Mouse (Mus musculus) urinary bladder, postnatal 25 days (tissue): Measurements from ENCODE around the gene Ergic2.
A peak's percentile ranks its signal among the peaks of the same experiment; 100 is the strongest.
"Not testable (repeated sequence)": the region's sequence is repeated elsewhere in the genome, so short reads cannot be mapped to it uniquely, and the experiment has no call there.

Experiments used
- DNase-seq: peaks from one replicate; pipeline ENCODE4 v3.0.0; 2022; ENCODE audit warnings: low spot score

Ergic2 gene

DNA sequence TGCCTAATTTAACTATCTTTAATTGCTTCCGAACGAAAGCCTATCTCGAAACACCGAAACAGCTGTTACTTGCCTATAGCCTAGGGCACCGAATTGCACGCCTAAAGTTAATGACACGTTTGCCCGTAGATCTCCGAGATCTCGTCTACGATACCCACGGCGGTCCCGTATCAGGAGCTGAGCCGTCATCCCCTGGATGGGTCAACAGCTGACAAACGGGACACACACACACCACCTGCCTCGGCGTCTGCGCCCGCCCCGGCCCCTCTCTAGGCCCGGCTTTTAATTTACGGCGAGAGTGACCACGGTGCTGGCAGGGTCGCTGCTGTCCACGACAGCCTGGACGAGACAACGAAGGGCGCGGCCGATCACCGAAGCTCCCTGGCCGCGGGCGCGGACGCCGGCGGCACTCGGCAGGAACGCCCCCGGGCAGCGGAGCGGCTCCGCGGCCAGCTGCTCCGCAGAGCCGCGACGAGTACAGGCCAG, 740 bp downstream of the Ergic2 start:
- DNase-seq: no peak

DNA sequence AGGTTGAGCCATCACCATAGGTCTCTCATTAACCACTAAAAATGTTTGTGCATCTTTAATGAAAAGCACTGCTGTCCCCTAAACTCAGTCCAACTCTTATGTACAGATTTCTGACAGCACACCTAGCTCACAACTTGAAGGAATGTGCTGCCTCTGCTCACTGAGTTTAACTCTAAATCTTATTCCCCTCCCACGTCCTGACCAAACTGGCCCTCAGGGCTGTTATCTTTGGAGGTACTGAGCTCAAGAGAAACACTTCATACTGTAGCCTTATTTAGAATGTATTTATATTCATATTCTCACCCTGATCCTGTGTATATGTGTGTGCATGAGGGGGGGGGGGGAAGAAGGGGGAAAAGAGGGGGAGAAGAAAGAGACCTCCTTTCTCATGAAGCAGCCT, 4.7 kb downstream of the Ergic2 start:
- DNase-seq: no peak

DNA sequence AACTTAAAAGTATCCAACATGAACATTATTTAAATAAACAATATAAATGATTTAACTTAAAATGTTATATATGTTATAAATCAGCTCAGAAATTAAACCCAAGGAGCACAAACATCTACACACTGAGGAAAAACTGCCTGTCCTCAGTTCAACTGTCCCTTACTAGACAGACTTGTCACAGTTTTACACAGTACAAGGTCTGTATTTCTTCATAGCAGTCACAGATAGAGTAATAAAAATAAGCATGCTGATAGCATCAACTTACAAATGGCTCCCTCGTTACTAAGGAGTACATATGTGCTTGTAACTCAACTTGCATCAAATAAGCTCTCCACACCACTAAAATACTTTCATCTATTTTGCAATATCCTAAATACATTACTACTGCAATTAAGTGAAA, 7.0 kb downstream of the Ergic2 start:
- no peak for DNase-seq

DNA sequence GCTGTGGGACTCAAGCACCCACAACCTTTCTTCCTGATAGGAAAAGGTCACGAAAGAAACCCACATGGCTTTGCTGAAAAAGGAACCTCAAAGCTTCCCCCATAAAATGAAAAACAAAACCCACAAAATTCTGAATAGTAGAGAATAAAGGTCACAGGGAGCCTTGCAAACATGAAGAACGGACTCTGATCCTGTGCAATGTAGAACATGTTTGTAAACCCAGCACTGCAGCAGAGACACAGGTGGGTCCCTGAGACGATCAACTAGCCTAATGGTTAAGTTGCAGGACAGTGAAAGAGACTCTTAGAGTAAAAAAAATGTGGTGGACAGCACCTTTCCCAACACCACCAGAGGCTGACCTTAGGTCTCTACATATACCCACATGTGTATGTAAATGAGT, 12.4 kb downstream of the Ergic2 start:
- no peak for DNase-seq

DNA sequence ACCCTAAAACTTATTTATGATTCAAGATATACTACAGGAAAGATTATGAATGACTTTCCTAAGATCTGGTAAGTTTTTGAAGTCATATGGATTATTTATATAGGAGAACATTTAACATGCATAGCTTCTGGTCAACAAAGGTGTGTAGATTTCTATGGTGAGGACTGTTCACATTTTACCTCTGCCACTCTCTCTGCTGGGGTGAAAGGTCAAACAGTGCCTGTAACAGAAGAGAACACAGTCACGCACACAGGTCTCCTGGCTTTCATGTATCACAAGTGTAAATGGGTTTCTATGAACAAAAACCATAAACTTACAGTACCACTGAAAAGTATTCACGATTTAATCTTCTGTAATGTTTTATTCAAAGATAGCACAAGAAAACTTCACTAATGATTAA, 13.0 kb downstream of the Ergic2 start:
- no peak for DNase-seq

DNA sequence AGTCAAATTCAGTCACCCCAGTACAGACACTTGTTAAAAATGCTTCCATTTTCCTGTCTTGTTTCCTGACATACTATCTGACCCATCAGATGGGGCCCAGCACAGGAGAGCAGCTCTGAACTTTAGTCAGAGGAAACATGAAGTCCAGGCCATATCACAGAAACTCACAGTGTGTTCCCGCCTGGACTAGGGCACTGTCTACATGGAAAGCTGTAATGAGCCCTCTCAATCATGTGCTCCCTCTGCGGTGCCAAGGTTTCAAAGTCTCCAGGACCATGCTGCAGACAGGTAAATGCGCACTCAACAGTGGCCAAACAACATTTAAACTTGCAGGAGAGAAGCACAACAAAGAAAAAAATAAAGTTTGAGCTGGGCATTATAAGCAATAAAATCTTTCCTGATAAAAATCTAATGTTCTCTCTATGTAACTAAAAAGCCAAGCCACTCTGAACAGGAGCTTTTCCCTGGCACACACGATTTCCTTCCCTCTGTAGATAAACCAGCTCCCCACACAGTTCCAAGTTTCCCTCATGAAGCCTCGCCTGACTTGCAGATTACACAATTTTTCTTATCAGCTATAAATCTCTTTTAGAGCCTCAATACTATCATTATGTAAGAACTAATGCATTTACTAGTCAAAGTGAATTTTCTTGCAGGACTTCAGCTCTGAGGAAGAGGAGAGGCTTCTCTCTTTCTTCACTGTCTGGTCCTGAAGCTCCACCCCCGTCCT, 18.0 kb downstream of the Ergic2 start:
- DNase-seq: no peak

DNA sequence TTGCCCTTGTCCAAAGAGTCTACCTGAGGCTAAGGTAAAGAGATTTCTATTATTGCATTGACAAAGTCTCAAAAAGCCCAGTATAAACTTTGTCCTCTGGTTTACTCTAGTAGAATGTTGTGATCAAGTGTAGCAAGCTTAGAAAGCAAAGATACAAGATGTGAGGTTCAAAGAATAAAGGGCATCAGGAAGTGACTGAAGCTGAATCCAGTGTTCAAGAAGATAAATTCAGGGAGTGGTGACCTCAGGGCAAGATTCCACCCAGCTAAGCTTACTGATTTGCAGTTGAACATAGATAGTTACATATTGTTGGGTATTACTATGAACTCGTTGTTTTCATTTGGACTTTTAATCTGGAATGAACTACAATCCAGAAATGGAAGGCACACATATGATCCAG, 26.5 kb downstream of the Ergic2 start:
- DNase-seq: no peak

DNA sequence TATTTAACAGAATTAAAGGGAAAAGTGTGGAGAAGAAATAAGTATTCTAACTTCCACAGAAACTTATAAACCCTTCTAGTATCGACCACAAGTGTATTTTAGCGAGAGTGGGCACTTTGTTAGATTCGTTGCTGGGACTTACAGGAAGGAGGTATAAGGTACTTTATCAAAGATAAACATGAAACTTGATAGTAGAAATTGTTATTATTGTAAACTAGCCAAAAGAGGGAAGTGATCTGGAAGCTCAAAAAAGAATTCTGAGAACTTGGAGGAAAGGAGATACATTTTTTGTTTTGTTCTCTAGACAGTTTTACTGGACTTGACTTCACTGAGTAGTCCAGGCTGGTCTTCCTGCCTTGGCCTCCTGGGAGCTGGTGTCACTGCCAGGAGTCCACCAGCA, 39.3 kb downstream of the Ergic2 start:
- no peak for DNase-seq

DNA sequence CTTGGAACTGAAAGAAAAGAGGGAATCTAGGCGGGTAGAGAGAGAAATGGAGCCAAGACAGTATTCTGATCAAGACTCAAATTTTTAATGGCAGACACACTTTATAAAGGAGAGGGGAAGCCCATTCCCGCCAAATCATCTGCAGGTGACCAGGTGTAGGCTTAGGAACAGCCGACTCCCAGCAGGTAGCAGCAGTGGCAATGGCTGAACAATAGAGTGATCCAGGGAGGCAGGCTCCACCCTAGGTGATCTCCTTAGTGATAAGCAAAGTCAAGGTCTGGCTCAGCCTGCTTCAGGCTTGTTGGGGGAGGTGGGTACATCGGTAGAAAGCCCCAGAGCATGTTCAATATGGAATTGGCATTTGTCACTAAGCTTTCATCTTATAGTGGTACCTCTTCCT, 59.9 kb downstream of the Ergic2 start:
- DNase-seq: not testable (repeated sequence)

DNA sequence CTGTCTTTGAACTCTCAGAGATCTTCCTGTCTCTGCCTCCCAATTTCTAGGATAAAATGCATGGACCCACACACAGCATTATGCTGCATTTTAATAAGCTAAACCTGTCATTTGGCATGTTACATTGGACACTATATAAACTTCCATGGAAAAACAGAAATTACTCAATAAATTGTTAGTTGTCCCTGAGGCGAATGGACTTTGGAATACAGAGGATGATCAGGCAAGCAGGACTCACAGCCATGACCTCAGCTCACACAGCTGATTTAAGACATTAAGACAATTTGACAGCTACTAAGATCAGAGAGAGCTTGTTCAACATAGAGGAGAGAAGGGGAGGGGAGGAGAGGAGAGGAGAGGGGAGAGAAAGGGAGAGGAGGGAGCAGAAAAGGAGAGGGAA, 69.8 kb downstream of the Ergic2 start:
- DNase-seq: no peak

DNA sequence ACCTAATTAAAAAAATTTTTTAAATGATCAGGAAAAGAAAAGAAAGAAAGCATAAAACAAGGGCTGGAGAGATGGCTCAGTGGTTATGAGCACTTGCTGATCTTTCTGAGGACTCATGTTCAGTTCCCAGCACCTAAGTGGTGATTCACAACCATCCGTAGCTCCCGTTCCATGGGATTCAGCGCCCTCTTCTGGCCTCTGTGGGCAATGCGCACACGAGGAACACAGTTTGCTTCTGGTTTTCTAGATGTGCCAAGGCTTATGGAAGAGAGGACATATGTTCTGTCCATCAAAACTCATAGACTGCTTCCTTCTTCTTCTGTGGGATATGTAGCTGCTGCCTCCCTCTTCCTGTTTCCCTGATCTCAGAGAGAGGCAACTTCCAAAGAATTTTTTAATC, 70.3 kb downstream of the Ergic2 start:
- no peak for DNase-seq

DNA sequence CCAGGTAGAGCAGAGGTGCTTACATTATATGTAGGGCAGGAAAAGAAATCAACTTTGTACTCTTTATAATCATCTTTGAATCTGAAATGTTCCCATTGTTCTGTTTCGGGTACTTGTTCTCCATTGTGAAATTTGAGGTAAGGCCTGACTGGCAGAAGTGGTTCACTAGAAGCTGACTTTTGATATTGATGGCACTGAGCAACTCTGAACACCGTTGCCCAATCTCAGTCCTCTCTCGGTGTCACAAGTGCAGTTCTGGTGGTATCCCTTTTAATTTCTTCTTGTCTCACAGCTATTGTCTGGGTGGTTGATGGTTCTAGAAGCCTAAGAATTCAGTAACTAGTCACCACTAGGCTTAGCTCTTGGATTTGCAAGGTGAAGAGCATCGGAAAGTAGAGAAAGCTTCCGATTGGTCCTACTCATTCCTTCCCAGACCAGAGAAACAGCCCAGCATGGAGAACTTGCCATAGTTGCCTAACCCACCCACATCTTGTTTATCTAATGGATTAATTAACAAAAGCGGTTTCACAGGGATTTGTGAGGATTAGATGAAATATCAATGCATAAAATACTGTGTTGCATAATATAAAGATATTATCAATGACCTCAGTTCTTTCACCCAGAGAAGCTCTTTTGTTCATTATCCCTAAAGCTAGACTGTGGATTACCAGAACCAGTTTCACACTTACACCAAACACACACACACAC, 72.7 kb downstream of the Ergic2 start:
- no peak for DNase-seq

DNA sequence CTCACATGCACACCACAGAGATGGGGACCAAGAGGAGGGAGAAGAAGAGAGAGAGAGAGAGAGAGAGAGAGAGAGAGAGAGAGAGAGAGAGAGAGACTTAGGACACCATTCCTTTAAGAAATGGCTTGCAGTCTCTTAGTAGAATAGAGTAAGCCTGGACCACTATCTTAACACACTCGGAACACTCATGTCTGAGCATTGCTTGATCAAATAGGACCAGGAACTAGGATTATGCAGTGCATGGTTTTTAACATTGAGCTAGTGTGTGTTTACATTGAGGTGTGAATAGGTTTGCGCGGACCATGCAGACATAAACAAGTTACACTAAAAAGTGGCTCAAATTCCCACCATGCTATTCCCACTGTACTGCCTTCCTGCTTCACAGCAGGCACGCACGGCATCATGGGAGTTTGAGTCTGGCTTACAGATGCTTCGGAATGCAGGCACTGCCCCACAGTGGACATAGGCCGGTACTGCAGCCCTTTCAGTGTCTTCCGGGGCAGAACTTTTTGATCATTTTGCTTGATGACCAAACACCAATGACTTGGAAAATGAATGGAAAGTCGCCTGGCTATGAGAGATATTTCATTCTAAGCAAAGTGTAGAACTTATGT, 76.3 kb downstream of the Ergic2 start:
- peak; percentile 63 for DNase-seq

DNA sequence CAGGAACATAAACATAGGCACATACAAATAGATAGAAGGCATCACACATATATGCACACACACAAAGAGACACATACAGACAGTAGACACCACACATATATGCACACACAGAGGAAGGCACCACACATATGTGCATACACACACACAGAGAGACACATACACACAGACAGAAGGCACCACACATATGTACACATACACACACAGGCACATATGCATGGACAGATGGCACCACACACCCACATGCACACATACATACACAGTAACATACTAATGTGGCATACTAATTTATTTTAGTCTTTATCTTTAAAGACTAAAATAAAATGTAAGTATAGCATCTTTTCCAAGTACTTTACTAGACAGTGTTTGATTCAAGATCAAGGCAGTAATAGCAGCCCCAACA, 78.6 kb downstream of the Ergic2 start:
- no peak for DNase-seq

DNA sequence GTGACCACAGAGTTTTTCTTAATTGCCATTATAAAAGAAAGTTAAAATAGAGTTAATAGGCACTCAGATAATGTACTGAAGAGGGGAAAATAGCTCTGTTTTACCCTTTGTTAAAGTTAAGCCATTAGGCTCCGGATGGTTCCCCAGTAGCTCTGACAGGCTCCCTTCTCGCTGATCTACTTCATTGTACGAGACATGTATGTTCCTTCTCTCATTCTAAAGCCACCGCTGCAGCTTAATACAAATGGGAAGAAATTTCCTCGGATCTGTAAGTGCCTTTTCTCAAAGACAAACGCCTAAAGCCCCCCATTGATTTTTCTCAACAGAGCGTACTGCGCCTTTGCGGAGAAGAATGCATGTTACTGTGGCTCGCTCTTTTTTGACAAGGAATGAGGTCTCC, 79.9 kb downstream of the Ergic2 start:
- no peak for DNase-seq
